ENCODE assay signal across 16 mouse cellular contexts in genomic region chr10:111452426-111452825, GRCm38 (mm10).
"Had no signal": no experiment of that assay in that cellular context is flagged by ENCODE, and none has a peak within 500 bp of the region (broad histone marks: within the 10 kb centered on the region; RNA-seq: fewer than 3 reads in every experiment).

No protein-coding gene starts in this region.

- H3K36me3 ChIP-seq: neural tube, embryonic 13.5 days; neural tube, embryonic 15.5 days; stomach, embryonic 15.5 days had no signal

- H3K9me3 ChIP-seq: neural tube, embryonic 13.5 days; neural tube, embryonic 15.5 days; stomach, embryonic 15.5 days had no signal

- H3K9ac ChIP-seq: neural tube, embryonic 13.5 days; neural tube, embryonic 15.5 days; stomach, embryonic 15.5 days had no signal

- H3K27me3 ChIP-seq: neural tube, embryonic 13.5 days; neural tube, embryonic 15.5 days; stomach, embryonic 15.5 days had no signal

- H3K4me2 ChIP-seq: neural tube, embryonic 13.5 days; neural tube, embryonic 15.5 days; stomach, embryonic 15.5 days had no signal

- H3K4me1 ChIP-seq: neural tube, embryonic 13.5 days; neural tube, embryonic 15.5 days; stomach, embryonic 15.5 days had no signal

- H3K4me3 ChIP-seq: neural tube, embryonic 13.5 days; neural tube, embryonic 15.5 days; stomach, embryonic 15.5 days had no signal

- H3K27ac ChIP-seq: neural tube, embryonic 13.5 days; neural tube, embryonic 15.5 days; stomach, embryonic 15.5 days; stomach, postnatal 0 days had no signal

- DNase-seq: retina, postnatal 1 day; right cerebral cortex, adult 18-20 months; right cerebral cortex, postnatal 14 days; right cerebral cortex, postnatal 25 days; right cerebral cortex, postnatal 4 days; spleen, adult 18-20 months; thymus, adult 18-20 months; thymus, adult 2 months; thymus, postnatal 14 days; thymus, postnatal 25 days; thymus, postnatal 36 days; thymus, postnatal 4 days had no signal
